Mouse (Mus musculus): ENCODE data around the gene Rab30.

The Rab30 gene

GRCm38 (mm10) chr7:92802158-92802557 is 60.8 kb downstream of the Rab30 start:
- no peak for DNase-seq

GRCm38 (mm10) chr7:92803191-92803590 is 61.8 kb downstream of the Rab30 start:
- DNase-seq: peak; percentile 11

GRCm38 (mm10) chr7:92804919-92805668 is 63.7 kb downstream of the Rab30 start:
- DNase-seq: no peak

GRCm38 (mm10) chr7:92806512-92807188 is 65.2 kb downstream of the Rab30 start:
- no peak for DNase-seq

GRCm38 (mm10) chr7:92807482-92807881 is 66.1 kb downstream of the Rab30 start:
- peak; percentile 67 for DNase-seq

- no peak for DNase-seq
Observed at GRCm38 (mm10) chr7:92811667-92812279, 70.4 kb downstream of the Rab30 start.

GRCm38 (mm10) chr7:92817242-92817641 is 75.8 kb downstream of the Rab30 start:
- DNase-seq: no peak

GRCm38 (mm10) chr7:92817886-92818285 is 76.5 kb downstream of the Rab30 start:
- DNase-seq: no peak

- no peak for DNase-seq
Observed at GRCm38 (mm10) chr7:92819656-92820055, 78.3 kb downstream of the Rab30 start.

GRCm38 (mm10) chr7:92820410-92820809 is 79.0 kb downstream of the Rab30 start:
- DNase-seq: no peak

GRCm38 (mm10) chr7:92820941-92821465 is 79.6 kb downstream of the Rab30 start:
- no peak for DNase-seq

GRCm38 (mm10) chr7:92821871-92822270 is 80.5 kb downstream of the Rab30 start:
- no peak for DNase-seq

- DNase-seq: no peak
Observed at GRCm38 (mm10) chr7:92822409-92823101, 81.2 kb downstream of the Rab30 start.

- no peak for DNase-seq
Observed at GRCm38 (mm10) chr7:92826248-92826647, 84.8 kb downstream of the Rab30 start.

- DNase-seq: peak; percentile 36
Observed at GRCm38 (mm10) chr7:92827981-92828380, 86.6 kb downstream of the Rab30 start.

GRCm38 (mm10) chr7:92832395-92832794 is 91.0 kb downstream of the Rab30 start:
- no peak for DNase-seq

GRCm38 (mm10) chr7:92834391-92834790 is 93.0 kb downstream of the Rab30 start:
- DNase-seq: no peak

- DNase-seq: no peak
Observed at GRCm38 (mm10) chr7:92836447-92836846, 95.0 kb downstream of the Rab30 start.

- DNase-seq: no peak
Observed at GRCm38 (mm10) chr7:92837226-92837625, 95.8 kb downstream of the Rab30 start.

- DNase-seq: no peak
Observed at GRCm38 (mm10) chr7:92837907-92838306, 96.5 kb downstream of the Rab30 start.

- no peak for DNase-seq
Observed at GRCm38 (mm10) chr7:92842254-92842653, 100.9 kb downstream of the Rab30 start.

- DNase-seq: no peak
Observed at GRCm38 (mm10) chr7:92848246-92848645, 106.8 kb downstream of the Rab30 start.

GRCm38 (mm10) chr7:92866526-92866925 is 125.1 kb downstream of the Rab30 start:
- peak; percentile 13 for DNase-seq
